Mouse (Mus musculus): ENCODE data around the gene Gm20458.

The Gm20458 gene

DNA sequence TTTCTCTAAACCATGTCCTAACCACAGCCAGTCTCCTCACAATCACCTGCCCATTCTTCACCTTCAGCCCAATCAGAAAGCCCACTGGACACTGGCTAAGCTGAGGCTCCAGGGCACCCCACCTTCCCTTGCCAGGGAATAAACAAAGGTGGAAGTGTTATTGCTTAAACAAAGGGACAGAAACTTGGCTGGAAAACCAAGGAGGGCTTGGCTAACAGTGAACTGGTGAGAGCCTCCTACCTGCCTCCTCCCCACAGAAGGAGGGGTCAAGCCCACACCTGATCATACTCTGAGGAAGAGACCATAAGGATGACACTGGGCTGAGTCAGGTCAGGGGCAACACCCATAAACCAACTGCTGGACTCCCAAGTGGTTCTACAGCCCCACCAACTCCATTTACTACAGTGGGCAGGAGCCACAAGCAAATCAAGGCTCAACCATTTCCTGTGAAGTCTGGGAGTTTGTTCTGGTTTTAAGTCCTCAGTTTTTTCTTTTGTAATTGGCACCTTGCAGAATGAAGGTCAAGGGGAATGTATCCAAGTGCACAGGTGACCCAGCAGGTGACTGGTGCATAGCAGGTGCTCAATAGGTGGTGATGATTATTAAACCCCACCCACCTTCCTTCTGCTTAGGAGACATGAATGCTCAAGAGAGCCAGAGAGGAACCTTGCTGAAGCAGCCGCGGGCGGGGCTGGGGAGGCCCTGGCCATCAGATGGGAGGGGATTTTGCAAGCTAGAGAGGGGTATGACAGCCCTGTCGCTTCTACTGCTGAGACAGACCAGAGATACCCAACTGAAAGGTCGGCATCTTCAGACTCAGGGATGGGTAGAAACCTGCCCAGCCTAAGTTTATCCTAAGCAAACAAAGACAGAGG is 25.3 kb upstream of the Gm20458 start:
- peak in 1 of 2 experiments; percentile 75 for DNase-seq

DNA sequence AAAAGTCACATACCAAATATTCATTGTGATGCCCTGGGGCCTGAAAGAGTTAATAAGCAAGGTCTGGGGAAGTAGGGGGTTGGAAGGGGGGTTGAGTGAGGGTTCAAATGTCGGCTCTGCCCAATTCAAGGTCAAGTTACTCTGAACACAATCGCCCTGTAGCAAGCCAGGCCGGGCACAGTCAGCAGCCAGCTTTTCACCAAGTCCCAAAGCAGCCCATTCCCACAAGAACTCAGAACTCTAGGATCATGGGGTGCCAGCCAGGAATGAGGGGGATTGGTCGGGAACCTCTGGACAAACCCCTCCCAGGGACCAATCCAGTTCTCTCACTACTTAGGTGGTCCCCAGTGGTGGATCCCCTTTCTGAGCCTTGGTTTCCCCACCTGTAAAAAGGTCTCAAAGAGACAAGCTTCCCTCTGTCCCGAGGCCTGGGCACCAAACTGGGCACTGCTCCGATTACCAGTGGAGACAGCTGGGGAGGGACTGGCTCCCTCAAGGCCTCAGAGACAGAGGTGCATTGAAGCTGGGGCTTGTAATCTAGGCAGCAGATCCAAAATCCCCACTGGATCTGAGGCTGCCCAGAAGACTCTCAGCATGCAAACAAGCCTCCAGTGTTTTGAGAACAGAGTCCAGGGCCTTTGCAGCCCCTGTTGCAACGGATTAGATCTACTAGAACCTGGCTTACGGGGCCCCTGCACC is 24.4 kb upstream of the Gm20458 start:
- peak in 1 of 2 experiments; percentile 46 for DNase-seq

DNA sequence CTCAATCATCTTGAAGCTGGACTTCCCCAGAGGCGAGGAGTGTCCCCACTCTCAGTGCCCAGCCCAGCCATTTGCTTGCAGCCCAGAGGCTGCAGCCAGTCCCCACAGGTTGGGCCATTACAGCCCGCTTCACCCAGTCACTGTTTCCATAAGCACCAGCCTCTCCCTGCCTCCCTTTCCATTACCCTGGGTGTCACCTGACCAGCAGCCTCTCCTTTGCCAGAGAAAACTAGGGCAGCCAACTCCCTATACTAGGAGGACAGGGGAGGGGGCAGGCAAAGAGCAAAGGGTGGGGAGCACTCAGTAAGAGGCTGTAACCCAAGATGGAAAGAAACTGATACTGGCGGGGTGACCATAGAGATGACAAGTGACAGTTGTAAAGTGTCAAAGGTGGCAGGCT is 23.8 kb upstream of the Gm20458 start:
- DNase-seq: peak; percentile 79 to 88

DNA sequence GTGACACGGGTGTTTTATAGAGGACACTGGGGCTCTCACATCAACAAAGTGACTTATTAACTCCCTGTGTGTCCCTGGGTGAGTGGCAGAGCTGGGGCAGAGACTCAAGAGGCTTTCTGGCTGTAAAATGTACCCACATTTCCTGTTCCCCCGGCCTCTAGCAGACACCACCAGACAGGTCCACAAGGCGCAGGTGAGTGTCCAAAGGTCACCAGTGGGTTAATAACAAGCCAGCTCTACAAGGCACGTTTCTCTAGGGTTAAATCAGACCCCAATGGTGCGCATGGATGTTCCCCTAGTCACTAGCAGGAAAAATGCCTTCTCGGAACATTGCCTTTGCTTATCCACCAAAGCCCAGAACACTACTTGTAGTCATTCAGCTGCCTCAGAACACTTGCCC is 23.1 kb upstream of the Gm20458 start:
- DNase-seq: peak; percentile 86 to 88

DNA sequence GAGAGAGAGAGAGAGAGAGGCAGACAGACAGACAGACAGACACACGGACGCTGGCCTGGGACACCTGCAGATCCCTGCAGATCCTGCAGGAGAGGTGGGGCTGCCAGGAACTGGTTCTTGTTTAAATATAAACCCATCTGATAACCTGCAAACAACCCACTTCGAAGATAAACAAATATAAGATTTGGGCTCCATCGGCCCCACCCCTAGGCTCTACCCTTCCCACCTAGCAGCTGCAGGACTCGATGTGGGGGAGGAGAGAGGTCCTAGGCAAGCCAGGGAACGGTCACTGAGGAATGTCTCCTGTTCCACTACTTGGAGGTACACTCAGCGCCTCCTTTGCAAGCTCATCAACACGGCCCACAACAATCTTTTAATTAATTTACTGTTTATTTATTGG is 22.5 kb upstream of the Gm20458 start:
- DNase-seq: peak in 1 of 2 experiments; percentile 38

DNA sequence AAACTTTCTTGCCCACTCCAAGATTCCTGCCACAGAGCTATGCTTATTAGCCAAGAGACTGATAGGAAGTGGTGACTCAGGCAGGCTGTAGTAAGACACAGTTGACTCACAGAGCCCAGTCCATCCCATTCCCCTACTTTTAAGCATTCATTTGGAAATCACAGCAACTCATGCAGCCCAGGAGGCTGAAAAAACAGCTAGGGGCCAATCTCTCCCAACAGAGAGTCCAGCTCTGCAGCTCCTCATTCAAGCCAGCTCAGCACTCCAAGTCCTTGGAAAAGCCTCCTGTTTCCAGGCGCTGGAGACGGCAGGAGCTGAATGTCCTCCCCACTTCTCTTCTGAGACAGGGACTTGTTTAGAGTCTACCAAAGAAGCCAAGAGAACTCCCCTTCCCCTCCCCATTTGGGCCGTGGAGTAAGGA is 21.8 kb upstream of the Gm20458 start:
- no peak for DNase-seq

DNA sequence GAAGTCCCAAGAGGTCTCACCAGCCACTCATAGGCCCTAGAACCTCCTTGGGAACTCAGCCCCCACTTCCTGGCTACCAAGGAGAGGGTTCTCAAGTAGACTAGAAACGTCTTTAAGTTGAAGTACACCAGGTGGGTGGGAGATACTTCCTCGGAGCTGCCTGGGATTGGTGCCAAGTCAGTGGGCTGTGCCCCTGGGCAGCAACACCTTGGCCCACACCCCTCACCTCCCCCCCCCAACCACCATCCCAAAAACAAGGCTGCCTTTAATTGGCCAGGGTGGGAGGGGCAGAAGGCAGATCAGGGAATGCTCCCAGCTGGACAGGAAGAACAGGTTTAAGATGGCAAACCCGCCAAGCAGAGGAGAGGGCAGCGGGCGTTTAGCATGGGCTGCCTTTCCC is 20.5 kb upstream of the Gm20458 start:
- peak in 1 of 2 experiments; percentile 41 for DNase-seq

DNA sequence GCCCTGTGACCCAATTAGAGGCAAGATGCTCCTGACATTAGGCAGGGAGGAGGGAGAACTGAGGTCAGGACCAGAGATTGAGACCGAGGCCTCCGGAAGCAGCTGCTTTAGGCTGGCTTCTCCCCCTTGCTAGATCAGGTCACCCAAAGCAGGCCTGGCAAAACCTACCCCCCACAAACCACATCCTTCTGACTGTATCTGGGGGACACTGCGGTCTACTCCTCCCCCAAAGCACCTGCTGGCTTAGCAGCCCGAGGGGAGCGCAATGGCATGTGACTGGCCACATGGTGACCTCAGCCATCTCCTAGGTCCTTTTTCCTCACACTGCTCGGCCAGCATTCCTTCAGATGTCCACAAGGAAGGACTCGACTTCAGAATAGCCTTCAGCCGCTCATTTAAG is 19.6 kb upstream of the Gm20458 start:
- DNase-seq: peak; percentile 61 to 66

DNA sequence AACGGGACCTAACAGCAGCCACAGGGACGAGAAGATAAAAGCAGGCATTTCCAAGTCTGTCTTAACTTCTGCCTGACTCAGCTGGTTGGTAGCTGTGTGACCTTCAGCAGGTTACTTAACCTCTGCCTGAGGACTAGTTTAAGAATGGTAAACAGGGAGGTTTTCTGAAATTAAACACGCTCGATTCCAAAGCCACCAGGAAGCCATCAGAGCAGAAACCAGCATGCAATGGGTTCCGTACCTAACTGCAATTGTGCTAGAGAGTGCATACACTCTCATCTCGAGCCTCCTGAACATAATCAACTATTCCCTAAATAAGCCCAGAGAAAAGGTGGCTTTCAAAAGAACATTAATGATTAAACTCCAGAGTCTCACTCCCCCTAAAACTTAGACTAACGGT is 19.0 kb upstream of the Gm20458 start:
- DNase-seq: no peak

DNA sequence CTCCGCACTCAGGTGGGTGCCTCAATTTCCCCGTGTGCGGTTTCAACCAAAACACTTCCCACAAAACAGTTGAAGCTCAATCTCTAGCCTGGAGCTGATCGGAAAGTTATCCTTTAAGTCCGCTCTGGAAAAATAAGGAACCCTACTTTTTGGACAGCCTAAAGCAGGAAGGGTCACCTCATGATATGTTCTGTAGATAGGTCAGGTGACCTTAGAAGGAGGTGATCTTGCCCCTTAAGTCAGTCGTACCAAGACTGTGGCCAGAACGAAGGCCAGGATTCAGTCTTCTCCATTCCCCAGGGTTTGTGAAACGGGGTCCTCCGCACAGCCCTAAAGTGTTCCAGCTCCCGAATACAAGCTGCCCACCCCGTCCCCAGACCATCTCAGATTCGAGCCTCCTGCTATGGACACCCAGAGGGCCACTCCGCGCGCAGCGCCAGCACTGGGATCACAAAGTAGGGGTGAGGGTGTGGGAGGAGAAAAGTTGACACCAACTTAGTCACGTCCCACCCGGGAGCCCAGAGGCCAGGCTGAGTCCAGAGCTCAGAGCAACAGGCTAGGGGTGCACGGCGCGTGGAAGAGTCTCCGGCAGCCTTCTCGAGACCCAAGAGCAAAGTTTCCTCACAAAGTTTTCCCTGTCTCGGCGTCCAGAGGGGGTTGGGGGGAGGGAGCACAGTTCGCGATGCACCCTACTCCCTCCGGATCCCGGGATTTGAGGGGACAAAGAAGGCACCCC is 18.3 kb upstream of the Gm20458 start:
- peak; percentile 47 to 48 for DNase-seq

DNA sequence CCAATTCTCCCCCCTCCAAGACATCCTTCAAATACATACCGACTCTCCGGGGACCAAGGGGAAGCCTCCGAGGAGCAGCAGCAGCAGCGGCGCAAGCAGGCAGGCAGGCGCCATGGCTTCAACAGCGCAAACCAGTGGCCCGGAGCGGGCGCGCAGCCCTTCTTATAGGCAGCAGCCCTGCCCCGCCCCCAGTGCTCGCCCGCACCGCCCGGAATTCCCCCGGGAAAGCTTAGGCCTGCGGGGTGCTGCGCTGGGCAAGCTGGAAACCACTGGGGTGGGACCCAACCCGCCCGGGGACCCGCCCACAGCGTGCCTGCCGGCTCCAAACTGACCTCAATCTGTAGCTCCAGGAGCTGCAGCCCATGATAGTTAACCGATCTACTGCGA is 17.7 kb upstream of the Gm20458 start:
- peak; percentile 93 for DNase-seq

DNA sequence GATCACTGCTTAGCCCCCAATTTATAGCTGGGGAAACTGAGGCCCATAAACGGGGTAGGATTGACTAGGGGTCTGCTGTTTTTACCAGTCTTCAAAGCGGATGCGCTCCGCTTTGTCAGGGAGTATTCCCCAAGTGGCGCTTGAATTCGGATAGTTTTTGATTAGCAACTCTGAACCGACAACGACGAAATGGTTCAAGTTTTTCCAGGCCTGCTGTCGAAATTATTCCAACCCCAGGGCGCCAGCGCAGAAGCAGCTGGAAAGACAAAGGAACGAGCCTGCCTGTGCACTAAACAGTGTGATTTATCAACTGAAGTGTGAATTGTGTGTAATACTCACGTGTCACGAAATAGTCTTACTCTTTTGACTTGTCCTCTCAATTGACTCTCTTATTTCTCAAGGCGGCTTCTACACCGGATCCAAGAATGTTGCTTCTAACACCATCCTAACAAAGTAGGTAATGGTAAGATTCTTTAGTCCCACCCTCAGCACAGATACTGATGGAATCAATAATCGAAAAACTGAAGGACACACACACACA is 17.2 kb upstream of the Gm20458 start, which contains the start of gene Sdc4:
Gene Sdc4, minus strand, starts transcription at position 428 of the 541 bp plus-strand sequence.
- no peak for DNase-seq

DNA sequence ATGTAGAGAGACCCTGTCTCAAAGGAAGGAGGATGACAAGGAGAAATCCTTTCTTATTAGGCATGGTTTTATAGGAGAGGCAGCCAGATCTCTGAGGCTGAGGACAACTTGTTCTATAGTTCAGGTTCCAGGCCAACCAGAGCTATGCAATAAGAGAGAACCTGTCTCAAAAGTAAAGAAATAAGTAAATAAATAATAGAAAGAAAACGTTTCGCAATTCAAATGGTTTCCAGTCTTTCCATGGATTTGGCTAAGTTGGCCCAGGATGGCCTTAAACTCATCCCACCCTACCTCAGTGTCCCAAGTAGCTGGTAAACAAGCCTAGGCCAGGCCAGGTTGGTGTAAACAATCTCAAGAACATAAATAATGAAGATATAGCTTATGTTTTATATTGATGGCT is 16.1 kb upstream of the Gm20458 start:
- no peak for DNase-seq

DNA sequence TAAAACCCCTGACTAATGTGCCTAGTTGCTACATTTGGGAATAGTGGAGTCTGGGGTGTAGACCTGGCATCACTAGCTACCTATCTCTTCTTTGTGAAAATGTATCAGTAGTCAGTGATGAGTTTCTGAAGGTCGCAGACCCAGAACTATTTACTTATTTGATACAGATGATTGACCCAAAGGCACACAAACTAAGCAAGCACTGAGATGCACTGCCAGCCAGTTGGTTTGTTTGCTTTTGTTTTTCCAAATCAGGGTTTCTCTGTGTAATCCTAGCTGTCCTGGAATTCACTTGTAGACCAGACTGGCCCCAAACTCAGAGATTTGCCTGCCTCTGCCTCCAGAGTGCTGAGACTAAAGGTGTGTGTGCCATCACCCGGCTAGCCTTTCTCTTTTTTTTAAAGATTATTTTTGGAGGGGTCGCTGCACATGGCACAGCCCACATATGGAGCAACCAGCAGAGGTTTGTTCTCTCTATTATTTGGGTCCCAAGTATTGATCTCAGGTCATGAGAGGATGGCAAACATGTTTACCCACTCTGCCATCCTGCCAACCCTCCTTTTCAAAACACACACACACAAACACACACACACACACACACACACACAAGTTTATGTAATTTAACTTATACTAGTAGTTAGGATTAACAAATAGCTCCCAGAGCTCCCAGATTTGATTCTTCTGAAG is 15.2 kb upstream of the Gm20458 start:
- DNase-seq: no peak

DNA sequence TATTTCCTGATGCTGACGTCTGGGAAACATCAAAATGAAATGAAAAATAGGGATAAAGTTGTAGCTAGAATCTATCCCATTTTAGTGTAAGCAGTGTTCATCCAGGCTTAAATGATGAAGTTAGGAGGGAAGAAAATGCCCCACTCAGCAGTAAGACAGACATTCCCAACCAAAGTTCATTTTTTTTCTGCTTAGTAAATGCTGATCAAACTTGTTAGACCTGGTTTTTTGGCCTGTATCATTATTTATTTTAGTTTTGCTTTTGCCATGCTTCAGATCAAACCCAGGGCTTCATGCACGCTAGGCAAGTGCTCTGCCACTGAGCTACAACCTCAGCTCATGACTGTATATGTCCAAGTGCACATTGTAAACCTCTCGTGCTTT is 14.7 kb upstream of the Gm20458 start:
- DNase-seq: peak in 1 of 2 experiments; percentile 43

DNA sequence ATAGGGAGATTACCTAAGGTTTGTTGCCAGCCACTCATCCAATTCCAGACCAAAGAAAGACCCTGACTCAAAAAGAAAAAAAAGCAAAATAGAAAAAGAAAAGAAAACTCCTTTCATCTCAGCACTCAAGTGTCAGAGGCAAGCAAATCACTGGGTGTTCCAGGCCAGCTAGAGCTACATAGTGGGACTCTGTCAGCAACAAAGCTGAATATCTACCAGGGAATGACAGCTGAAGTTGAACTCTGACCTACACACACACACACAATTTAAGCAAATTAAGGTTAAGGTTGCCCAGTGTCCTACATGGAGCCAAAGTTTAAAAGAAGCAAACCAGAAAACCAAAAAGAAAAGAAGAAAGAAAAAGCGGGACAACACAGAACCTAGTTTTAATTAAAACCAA is 12.6 kb upstream of the Gm20458 start:
- no peak for DNase-seq

DNA sequence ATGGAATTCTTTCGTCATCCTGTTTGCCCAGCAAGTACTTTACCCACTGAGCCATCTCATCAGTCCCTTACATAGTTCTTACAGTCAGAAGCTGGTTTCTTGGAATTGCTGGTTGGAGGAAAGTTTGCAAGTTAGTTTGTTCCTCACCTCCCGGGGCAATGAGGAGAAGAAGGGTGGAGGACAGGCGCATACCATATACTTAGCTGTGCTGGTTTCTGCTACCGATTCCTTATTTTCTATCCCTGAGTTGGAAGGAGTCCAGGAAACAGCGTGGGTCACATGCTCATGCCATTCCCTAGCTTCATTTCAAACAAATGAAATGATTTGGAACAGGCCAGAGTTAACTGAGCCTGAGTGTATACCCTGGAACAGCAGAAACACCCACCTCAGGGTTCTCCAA is 11.8 kb upstream of the Gm20458 start:
- DNase-seq: no peak

DNA sequence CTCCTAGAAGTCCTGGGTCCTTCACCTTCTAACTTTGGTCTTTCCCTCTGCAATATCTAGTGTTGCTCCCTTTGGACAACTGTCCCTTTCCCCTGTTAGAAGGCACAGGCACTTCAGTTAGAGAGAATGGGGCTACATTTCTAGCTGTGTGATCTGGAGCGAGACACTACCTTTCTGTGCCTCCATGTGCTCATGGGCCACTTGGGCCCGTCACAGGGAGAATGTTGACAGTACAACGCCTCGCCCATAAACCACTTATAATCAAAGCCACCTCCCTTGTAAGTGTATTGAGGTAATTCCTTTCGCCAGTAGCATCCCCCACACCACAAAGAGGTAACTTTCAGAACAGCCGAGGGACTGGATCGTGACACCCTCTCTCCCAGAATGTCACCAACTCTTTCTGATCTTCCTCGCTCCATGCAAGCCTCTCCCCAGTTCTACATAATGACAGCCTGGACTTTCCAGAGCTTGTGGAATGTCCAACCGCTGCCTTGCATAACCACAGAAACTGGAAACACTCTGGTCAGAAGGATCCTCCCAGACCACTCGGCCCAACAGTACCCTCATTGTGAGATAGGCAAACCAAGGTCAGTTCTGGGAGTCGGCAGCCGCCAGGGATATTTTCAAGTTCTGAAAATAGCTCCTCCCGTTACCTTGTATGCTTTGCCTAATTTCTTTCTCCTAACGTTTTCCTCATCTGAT is 11.3 kb upstream of the Gm20458 start:
- no peak for DNase-seq

DNA sequence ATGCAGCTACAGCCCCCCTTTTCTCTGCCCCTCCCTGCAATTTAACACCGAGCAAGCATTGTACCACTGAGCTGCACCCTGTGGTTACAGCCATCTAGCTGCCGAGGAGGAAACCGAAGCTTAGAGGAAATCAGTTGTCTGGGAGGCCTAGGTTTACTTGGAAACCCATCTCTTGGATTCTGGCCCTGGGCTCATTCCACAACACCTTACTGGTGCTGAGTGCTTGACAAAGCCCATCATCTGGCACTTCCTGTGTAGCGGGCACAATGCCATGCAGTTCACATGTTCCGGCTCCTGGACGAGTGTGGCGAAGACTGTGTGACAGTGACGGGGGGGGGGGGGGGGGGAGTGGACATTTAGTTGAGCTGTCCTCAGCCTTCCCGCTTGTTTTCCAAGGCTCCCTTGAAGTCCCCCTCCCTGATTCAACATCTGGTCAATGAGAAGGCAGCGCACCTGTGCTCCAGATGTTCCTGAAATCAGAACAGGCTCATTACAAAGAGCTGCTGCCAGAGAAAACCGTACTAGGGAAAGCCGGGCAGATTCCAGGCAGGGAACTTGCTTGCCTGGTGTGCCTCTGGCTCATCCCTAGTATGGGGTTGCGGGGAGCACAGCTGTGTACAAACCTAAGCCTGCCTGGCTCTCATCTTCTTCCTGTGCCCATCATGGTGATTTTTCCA is 8.6 kb upstream of the Gm20458 start:
- DNase-seq: no peak

DNA sequence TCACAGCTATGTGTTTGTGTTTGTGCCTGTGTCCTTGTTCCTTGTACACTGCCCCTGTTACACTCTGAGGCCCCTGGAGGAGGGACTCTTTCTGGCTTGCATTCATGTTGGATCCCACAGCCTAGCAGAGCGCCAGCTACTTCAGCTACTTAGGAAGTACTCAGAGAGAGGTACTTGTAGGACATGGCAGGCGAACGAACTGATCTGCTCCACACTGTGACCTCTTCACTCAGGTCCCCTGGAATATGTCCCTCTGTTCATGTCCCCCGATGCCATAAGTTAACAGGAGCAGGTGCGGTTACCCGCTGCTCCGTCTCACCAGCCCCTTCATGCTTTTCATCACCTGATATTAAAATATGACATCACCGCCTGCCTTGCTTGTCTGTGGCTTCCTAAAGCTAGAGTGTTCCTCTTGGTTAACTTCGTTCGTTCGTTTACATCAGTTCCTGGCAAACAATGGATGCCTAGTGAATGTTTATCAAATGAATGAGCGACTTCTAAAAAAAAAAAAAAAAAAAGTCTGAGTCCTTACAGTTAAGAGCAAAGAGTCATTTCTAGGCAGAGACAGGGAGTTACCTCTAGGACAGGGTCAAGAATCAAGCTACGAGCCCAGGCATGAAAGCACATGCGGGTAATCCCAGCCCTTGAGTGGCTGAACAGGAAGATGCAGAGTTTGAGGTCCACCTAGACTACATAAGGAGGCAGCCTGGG is 7.6 kb upstream of the Gm20458 start:
- DNase-seq: peak in 1 of 2 experiments; percentile 68

Measured in kidney, adult 8-10 months (tissue).